Mouse (Mus musculus) cerebellum, adult 2 months (tissue): ENCODE measurements at regions not wholly inside any gene's neighbourhood (a gene's known extent, or its start where the extent isn't known, plus 50 kb on each side); places are given as distances from the start of the nearest gene placed in this dataset.

Experiments used
- DNase-seq, 2 experiments: peaks; one replicate each; pipeline ENCODE4 v3.0.0; 2021
- H3K27ac ChIP-seq: fragments of 200-500 bp; 2 replicates; pipeline ENCODE4 v1.5.1; 2012; ENCODE audit warnings: low read length, control low read depth, inconsistent platforms; ENCODE audit not compliant: insufficient read depth
- H3K27me3 ChIP-seq: fragments of 200-500 bp; 2 replicates; pipeline ENCODE4 v1.6.1; 2012; ENCODE audit warnings: inconsistent platforms, mild to moderate bottlenecking, low read length, moderate library complexity; ENCODE audit not compliant: control insufficient read depth, insufficient read depth
- H3K4me1 ChIP-seq: fragments of 200-500 bp; 2 replicates; pipeline ENCODE4 v1.6.1; 2011; ENCODE audit warnings: low read length; ENCODE audit not compliant: control insufficient read depth, insufficient read depth
- H3K4me3 ChIP-seq: fragments of 200-500 bp; replicated peaks from 2 replicates; pipeline ENCODE3; 2011; ENCODE audit warnings: mild to moderate bottlenecking, low read depth, low read length, control low read depth; ENCODE audit not compliant: insufficient read depth
- CTCF ChIP-seq: fragments of 200-500 bp; IDR thresholded peaks from 2 replicates; pipeline ENCODE4 v1.5.1; 2011; ENCODE audit warnings: low read depth, mild to moderate bottlenecking, control low read depth, low read length, moderate library complexity, borderline replicate concordance; ENCODE audit not compliant: insufficient read depth
- POLR2A ChIP-seq: fragments of 200-500 bp; IDR thresholded peaks from 2 replicates; pipeline ENCODE4 v1.6.1; 2011; ENCODE audit warnings: low read length, control low read depth, borderline replicate concordance; ENCODE audit not compliant: insufficient read depth
- WGBS: fragments of 180-500 bp; shearing (Covaris S2); methylation state at CpG from one replicate; pipeline ENCODE4 v1.1.7; 2018; 5-methylcytosine and 5-hydroxymethylcytosine counted together

GRCm38 (mm10) chr1:185898475-185898874 is 218.6 kb downstream of the Lyplal1 start:
- TF ChIP-seq POLR2A, result no peak
- TF ChIP-seq CTCF, result no peak
- Histone ChIP-seq H3K27me3 (no peaks in the 10 kb centered on the region), H3K27ac (no peak overlapping the region), H3K4me1 (no peaks in the 10 kb centered on the region), H3K4me3 (no peak overlapping the region)
- DNase-seq, result no peak
- 71% methylated on average over 9 of the region's 9 CpGs for WGBS

GRCm38 (mm10) chr1:185900316-185900715 is 216.8 kb downstream of the Lyplal1 start:
- Histone ChIP-seq H3K27me3 (no peaks in the 10 kb centered on the region), H3K4me1 (no peaks in the 10 kb centered on the region), H3K4me3 (no peak overlapping the region), H3K27ac (no peak overlapping the region)
- TF ChIP-seq CTCF (no peak), POLR2A (no peak)
- no peak for DNase-seq
- 85% methylated on average over 3 of the region's 3 CpGs for WGBS

- Histone ChIP-seq H3K4me3 (no peak overlapping the region), H3K4me1 (no peaks in the 10 kb centered on the region), H3K27me3 (no peaks in the 10 kb centered on the region), H3K27ac (no peak overlapping the region)
- WGBS, result 88% methylated on average over 3 of the region's 3 CpGs
- no peak for DNase-seq
- no peak for TF ChIP-seq POLR2A
- no peak for TF ChIP-seq CTCF
These were observed 214.7 kb downstream of the Lyplal1 start for GRCm38 (mm10) chr1:185902395-185902794.

- Histone ChIP-seq H3K27me3 (no peaks in the 10 kb centered on the region), H3K4me1 (no peaks in the 10 kb centered on the region), H3K4me3 (no peak overlapping the region), H3K27ac (no peak overlapping the region)
- WGBS, result 76% methylated on average over 7 of the region's 7 CpGs
- no peak for DNase-seq
- TF ChIP-seq POLR2A, result no peak
- no peak for TF ChIP-seq CTCF
These were observed 211.4 kb downstream of the Lyplal1 start for GRCm38 (mm10) chr1:185905666-185906065.

- Histone ChIP-seq H3K4me1 (no peaks in the 10 kb centered on the region), H3K4me3 (no peak overlapping the region), H3K27ac (no peak overlapping the region), H3K27me3 (no peaks in the 10 kb centered on the region)
- DNase-seq, result no peak
- 64% methylated on average over 2 of the region's 2 CpGs for WGBS
- TF ChIP-seq POLR2A (no peak), CTCF (no peak)
These were observed 201.5 kb downstream of the Lyplal1 start for GRCm38 (mm10) chr1:185915579-185915978.

- H3K27me3 ChIP-seq, result no peaks in the 10 kb centered on the region
- H3K4me1 ChIP-seq, result no peaks in the 10 kb centered on the region
- TF ChIP-seq POLR2A, result no peak
- no peak for TF ChIP-seq CTCF
- 83% methylated on average over 1 of the region's 1 CpGs for WGBS
- H3K4me3 ChIP-seq, result no peak overlapping the region
- no peak overlapping the region for H3K27ac ChIP-seq
- no peak for DNase-seq
These were observed 198.4 kb downstream of the Lyplal1 start for GRCm38 (mm10) chr1:185918663-185919062.

GRCm38 (mm10) chr1:185923723-185924122 is 193.4 kb downstream of the Lyplal1 start:
- TF ChIP-seq CTCF (no peak), POLR2A (no peak)
- 41% methylated on average over 2 of the region's 2 CpGs for WGBS
- no peak overlapping the region for H3K4me3 ChIP-seq
- no peaks in the 10 kb centered on the region for H3K4me1 ChIP-seq
- H3K27ac ChIP-seq, result no peak overlapping the region
- no peak for DNase-seq
- H3K27me3 ChIP-seq, result no peaks in the 10 kb centered on the region

GRCm38 (mm10) chr1:185929000-185929399 is 188.1 kb downstream of the Lyplal1 start:
- 27% methylated on average over 2 of the region's 2 CpGs for WGBS
- Histone ChIP-seq H3K4me3 (no peak overlapping the region), H3K27me3 (no peaks in the 10 kb centered on the region), H3K4me1 (no peaks in the 10 kb centered on the region), H3K27ac (no peak overlapping the region)
- DNase-seq, result no peak
- TF ChIP-seq POLR2A, result no peak
- TF ChIP-seq CTCF, result no peak

GRCm38 (mm10) chr1:185929761-185930160 is 187.3 kb downstream of the Lyplal1 start:
- Histone ChIP-seq H3K4me3 (no peak overlapping the region), H3K27ac (no peak overlapping the region), H3K27me3 (no peaks in the 10 kb centered on the region), H3K4me1 (no peaks in the 10 kb centered on the region)
- DNase-seq, result no peak
- 88% methylated on average over 5 of the region's 5 CpGs for WGBS
- TF ChIP-seq POLR2A (no peak), CTCF (no peak)
